Mouse (Mus musculus): ENCODE data around the gene Tbc1d32. TPM values are rescaled to one million over a fixed set of nuclear protein-coding genes. Genes with fewer than 3 reads are reported as not detected.

Tbc1d32 gene
- polyA plus RNA-seq, 1 experiment, result 0.03 TPM

DNA sequence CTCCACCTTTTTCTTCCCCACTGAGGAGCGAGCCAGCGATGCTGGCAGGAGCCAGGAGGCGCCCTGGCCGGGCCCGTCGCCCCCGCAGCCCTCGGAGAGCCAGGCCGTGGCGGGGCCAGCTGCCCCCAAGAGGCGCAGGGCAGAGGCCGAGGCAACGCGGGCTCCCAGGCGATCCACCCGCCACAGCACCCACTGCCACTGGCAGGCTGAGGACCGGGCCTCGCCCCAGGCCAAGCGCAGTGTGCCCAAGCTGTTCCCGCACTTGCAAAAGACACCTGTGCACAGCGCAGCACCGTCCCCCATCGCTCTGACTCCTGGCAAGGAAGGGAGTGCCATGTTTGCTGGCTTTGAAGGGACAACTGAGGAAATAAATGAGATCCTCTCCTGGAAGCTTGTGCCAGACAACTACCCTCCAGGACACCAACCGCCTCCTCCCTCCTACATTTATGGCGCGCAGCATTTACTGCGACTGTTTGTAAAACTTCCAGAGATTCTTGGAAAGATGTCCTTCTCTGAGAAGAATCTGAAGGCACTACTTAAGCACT lies 112.8 kb downstream of the Tbc1d32 start:
- TF ChIP-seq GATA1 (IDR thresholded peaks at IDR 0.05; ENCODE audit: borderline replicate concordance, low read length) (no peak), FLI1 (IDR thresholded peaks at IDR 0.05; ENCODE audit: low read length) (no peak)
- peak overlapping the region; percentile 88 for H3K4me3 ChIP-seq (replicated peaks)
- H3K36me3 ChIP-seq (replicated peaks; ENCODE audit: low read length), result peaks cover 25% of the 10 kb centered on the region
- H3K9me3 ChIP-seq, result peaks cover 13% of the 10 kb centered on the region
- no peaks in the 10 kb centered on the region; the same call in 1 of the 2 replicates for H3K4me1 ChIP-seq
- no peaks in the 10 kb centered on the region for H3K27me3 ChIP-seq (replicated peaks)

DNA sequence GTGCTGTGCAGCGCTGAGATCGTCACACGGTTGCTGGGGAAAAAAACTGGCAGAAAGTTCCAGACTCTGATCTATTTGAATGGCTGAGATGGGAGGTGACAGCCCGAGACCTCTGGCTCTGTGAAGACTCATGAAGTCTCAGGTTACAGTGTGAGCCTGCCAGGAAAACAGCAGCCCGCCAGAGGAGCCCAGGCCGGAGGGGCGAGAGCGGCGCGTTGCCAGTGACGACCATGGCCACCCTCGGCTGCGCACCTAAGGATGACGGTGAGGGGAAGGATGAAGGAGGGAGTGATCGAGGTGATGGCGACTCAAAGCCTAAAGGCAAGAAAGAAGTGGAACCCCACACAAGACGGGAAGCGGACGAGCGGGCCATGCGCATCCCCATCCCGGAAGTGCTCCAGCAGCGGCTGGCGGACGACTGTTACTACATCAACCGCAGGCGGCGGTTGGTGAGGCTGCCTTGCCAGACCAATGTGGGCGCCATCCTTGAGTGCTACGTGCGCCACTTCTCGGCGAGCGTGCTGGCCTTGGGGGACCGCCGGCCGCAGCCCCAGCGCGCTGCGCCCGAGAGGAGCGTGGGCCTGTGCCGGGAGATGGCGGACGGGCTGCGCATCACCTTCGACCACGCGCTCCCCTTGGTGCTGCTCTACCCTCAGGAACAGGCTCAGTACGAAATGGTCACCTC lies 113.4 kb downstream of the Tbc1d32 start:
- no peak for TF ChIP-seq GATA1 (IDR thresholded peaks at IDR 0.05; ENCODE audit: borderline replicate concordance, low read length)
- TF ChIP-seq FLI1 (IDR thresholded peaks at IDR 0.05; ENCODE audit: low read length), result no peak
- Histone ChIP-seq H3K27me3 (replicated peaks) (no peaks in the 10 kb centered on the region), H3K4me3 (replicated peaks) (peak overlapping the region; percentile 88), H3K4me1 (no peaks in the 10 kb centered on the region; the same call in 1 of the 2 replicates), H3K36me3 (replicated peaks; ENCODE audit: low read length) (peaks cover 25% of the 10 kb centered on the region), H3K9me3 (peaks cover 13% of the 10 kb centered on the region)

DNA sequence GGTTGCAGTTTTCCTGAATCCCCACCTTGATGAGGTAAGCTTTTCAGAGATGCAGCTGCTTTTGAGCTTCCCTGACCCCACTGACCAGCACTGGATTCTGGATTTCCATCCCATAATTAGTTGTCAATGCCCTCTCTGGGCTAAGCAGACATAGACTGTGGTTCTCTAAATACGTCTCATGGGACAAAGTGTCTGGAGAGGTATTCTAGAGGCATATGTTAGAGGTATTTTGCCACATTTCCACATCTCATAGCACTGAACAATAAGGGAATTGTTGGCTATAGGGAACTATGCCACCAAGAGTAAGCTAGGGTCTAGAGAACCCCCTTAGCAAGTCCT lies 121.5 kb downstream of the Tbc1d32 start:
- peak overlapping the region; percentile 89 for H3K4me3 ChIP-seq (replicated peaks)

DNA sequence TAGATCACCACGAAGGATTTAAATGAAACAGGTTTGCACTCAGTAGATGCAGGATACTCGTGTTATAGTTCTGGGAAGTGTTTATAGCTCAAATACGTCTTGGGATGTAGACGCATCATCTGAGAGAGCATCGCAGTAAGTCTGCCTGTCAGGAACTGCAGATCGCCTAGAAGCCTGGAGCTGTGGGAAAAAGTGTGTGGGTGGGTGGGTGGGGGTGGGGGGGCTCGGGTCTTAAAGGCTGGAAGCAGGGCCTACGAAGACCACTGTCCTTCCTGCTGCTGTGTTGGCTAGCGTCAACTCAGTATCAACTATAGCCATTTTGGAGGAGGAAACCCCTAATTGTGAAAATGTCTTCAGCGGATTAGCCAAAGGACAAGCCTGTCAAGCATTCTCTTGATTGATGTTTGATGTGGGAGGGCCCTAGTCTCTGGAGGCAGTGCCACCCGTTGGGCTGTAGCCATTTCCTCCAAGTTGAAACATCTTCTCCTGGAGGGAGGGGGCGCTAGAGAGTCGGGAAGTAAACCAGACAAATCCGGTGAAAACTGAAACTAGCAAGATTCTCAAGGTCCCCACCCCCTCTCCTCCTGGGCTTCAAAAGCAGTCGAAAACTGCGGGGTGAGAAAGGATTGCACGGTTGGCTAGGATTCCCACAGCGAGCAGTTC lies 122.0 kb downstream of the Tbc1d32 start, which contains the start of gene Msl3l2:
Msl3l2 (plus strand) TSS at position 585 of the 663 bp plus-strand sequence.
- Histone ChIP-seq H3K27me3 (replicated peaks) (no peaks in the 10 kb centered on the region), H3K4me3 (replicated peaks) (peak within 1 kb of the TSS; percentile 89), H3K36me3 (replicated peaks; ENCODE audit: low read length) (no peaks in the 10 kb centered on the region), H3K9me3 (no peaks in the 10 kb centered on the region), H3K4me1 (no peaks in the 10 kb centered on the region)
- TF ChIP-seq FLI1 (IDR thresholded peaks at IDR 0.05; ENCODE audit: low read length) (no peak), GATA1 (IDR thresholded peaks at IDR 0.05; ENCODE audit: borderline replicate concordance, low read length) (no peak)

More for the DNA sequence above, 121.5 kb downstream of the Tbc1d32 start:
- TF ChIP-seq GATA1 (IDR thresholded peaks at IDR 0.05; ENCODE audit: borderline replicate concordance, low read length), result no peak
- no peak for TF ChIP-seq FLI1 (IDR thresholded peaks at IDR 0.05; ENCODE audit: low read length)
- Histone ChIP-seq H3K36me3 (replicated peaks; ENCODE audit: low read length) (no peaks in the 10 kb centered on the region), H3K27me3 (replicated peaks) (no peaks in the 10 kb centered on the region), H3K4me1 (no peaks in the 10 kb centered on the region), H3K9me3 (no peaks in the 10 kb centered on the region)

DNA sequence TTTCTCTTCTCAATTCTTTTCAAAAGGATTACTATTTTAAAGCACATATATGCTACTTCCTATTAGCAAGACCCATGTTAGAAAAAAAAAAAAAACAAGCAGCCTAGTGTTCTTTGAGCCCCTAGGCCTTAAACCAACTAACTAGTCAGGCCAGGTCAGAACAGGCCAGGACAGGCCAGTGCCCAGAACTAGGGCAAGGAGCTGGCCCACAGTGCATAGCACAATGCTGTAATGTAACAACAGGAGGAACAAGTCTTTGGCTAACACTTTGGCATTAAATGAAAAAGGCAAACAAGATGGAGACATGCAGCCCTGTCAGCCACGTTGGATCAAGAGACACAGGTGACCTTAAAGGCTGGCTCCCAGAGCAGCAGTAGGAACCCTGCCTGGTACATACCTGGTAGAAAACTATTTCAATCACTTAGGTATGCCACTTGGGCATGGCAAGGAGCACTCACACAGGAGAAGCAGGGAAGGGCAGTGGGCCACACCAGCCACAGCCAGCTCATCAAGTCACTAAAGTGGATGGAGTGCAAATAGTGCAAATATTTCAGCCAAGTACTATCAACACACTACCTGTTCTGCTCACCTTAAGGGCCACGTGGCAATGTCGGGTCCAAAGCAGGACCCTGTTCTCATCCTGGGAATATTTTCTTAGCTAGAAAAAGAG lies 128.7 kb downstream of the Tbc1d32 start:
- TF ChIP-seq FLI1 (IDR thresholded peaks at IDR 0.05; ENCODE audit: low read length) (no peak), GATA1 (IDR thresholded peaks at IDR 0.05; ENCODE audit: borderline replicate concordance, low read length) (no peak)
- no peaks in the 10 kb centered on the region for H3K9me3 ChIP-seq
- no peak overlapping the region for H3K4me3 ChIP-seq (replicated peaks)

DNA sequence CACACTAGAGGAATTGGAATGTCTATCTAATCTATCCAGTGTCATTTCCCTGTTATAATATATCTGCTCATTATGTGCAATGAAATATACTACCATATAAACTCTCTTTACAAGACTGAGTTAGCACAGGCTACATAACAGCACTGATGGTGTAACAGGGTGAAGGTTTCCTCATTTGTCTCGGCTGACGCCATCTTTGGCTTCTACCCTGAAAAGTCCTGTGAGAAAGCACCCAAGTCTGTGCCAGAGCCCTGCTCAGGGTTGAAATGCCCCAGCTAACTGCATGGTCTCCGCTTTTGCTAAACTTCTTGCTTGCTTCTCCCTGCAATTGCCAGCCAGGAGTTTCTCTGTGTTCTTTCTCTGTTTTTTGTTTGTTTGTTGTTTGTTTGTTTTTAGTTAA lies 129.4 kb downstream of the Tbc1d32 start:
- Histone ChIP-seq H3K36me3 (replicated peaks; ENCODE audit: low read length) (no peaks in the 10 kb centered on the region), H3K4me3 (replicated peaks) (no peak overlapping the region), H3K9me3 (no peaks in the 10 kb centered on the region), H3K27me3 (replicated peaks) (no peaks in the 10 kb centered on the region), H3K4me1 (no peaks in the 10 kb centered on the region)
- no peak for TF ChIP-seq FLI1 (IDR thresholded peaks at IDR 0.05; ENCODE audit: low read length)
- TF ChIP-seq GATA1 (IDR thresholded peaks at IDR 0.05; ENCODE audit: borderline replicate concordance, low read length), result no peak

More for the DNA sequence above, 128.7 kb downstream of the Tbc1d32 start:
- no peaks in the 10 kb centered on the region for H3K27me3 ChIP-seq (replicated peaks)
- H3K4me1 ChIP-seq, result no peaks in the 10 kb centered on the region
- no peaks in the 10 kb centered on the region for H3K36me3 ChIP-seq (replicated peaks; ENCODE audit: low read length)

DNA sequence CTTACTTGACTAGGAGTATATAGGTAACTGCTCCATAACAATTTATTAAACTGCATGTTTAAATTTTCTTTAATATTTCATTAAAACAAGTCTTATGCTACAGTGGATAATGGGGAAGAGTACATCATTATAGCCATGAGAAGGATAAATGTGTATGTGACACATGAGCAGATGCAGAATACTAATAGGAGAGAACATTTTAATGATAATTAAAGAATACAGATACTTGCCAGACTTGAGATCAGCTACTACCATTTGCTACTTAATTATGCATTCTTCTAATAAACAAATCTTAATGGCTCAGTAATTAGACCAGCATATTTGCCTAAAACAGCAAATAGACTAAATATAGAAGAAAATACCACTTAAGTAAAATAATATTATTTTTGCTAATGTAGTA lies 131.7 kb downstream of the Tbc1d32 start:
- no peaks in the 10 kb centered on the region for H3K36me3 ChIP-seq (replicated peaks; ENCODE audit: low read length)
- no peaks in the 10 kb centered on the region for H3K9me3 ChIP-seq
- TF ChIP-seq FLI1 (IDR thresholded peaks at IDR 0.05; ENCODE audit: low read length) (no peak), GATA1 (IDR thresholded peaks at IDR 0.05; ENCODE audit: borderline replicate concordance, low read length) (no peak)
- no peaks in the 10 kb centered on the region for H3K27me3 ChIP-seq (replicated peaks)
- no peak overlapping the region for H3K4me3 ChIP-seq (replicated peaks)
- H3K4me1 ChIP-seq, result no peaks in the 10 kb centered on the region

DNA sequence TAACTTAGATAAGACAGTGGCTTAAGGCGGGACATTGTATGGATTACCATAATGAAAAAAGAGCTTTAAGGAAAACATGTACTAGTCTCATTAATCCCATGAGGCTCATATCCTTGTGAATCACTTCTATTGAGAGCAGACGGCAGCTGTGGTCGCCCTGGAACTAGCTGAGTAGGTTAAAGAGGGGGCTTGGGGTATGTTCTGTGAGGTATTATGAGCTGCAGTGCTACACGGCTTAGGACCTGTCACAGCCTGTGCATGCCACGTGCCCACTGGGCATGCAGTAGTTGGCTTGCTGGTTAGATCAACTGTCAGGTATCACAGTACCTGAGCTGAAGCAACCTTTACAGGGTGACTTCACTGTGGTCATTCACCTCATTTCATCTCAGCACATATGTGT lies 133.9 kb downstream of the Tbc1d32 start:
- Histone ChIP-seq H3K4me1 (no peaks in the 10 kb centered on the region), H3K27me3 (replicated peaks) (no peaks in the 10 kb centered on the region), H3K9me3 (no peaks in the 10 kb centered on the region), H3K36me3 (replicated peaks; ENCODE audit: low read length) (no peaks in the 10 kb centered on the region), H3K4me3 (replicated peaks) (peak overlapping the region; percentile 1)
- TF ChIP-seq FLI1 (IDR thresholded peaks at IDR 0.05; ENCODE audit: low read length) (no peak), GATA1 (IDR thresholded peaks at IDR 0.05; ENCODE audit: borderline replicate concordance, low read length) (no peak)

DNA sequence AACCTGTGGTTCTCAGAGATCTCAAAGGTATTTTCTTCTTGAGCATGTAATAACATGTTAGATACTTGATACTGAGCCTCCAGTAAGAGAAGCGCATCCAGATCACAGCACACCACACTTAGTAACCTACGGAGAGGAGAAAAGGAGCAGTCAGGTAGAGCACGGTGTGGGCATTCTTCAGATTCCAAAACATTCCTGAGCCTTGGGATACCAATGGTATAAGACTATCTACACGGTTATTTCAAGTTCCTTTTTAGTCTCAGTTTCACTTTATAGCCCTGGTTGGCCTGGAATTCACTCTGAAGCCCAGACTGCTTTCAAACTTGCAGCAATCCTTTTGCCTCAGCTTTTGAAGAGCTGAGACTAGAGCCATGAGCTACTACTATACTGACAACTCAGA lies 138.8 kb downstream of the Tbc1d32 start:
- Histone ChIP-seq H3K4me3 (replicated peaks) (no peak overlapping the region), H3K36me3 (replicated peaks; ENCODE audit: low read length) (no peaks in the 10 kb centered on the region), H3K27me3 (replicated peaks) (no peaks in the 10 kb centered on the region), H3K9me3 (no peaks in the 10 kb centered on the region), H3K4me1 (no peaks in the 10 kb centered on the region)
- no peak for TF ChIP-seq FLI1 (IDR thresholded peaks at IDR 0.05; ENCODE audit: low read length)
- TF ChIP-seq GATA1 (IDR thresholded peaks at IDR 0.05; ENCODE audit: borderline replicate concordance, low read length), result no peak

Measured in megakaryocyte, embryonic 14.5 days (primary cell).